Mouse (Mus musculus) liver, embryonic 13.5 days (tissue): ENCODE results near the gene Olfr304. TPM values are rescaled to one million over a fixed set of nuclear protein-coding genes. Genes with fewer than 3 reads are reported as not detected.
"Not testable (repeated sequence)": the region's sequence is repeated elsewhere in the genome, so short reads cannot be mapped to it uniquely, and the experiment has no call there.

Experiments
- ATAC-seq: fragments of 200-750 bp; cut with Nextera tagmentation; 2 replicates; pipeline ENCODE4 v1.8.0; 2017; ENCODE audit warnings: low read depth, mild to moderate bottlenecking, moderate number of reproducible peaks, moderate library complexity
- DNase-seq: peaks from one replicate; pipeline ENCODE4 v3.0.0; 2022
- H3K27ac ChIP-seq: fragments of 300-500 bp; sonication (generic); 2 replicates; pipeline ENCODE4 v1.5.1; 2015; ENCODE audit warnings: moderate library complexity, mild to moderate bottlenecking, inconsistent platforms
- H3K27me3 ChIP-seq: fragments of 300-500 bp; sonication (generic); 2 replicates; pipeline ENCODE4 v1.6.1; 2015; ENCODE audit warnings: mild to moderate bottlenecking, inconsistent platforms
- H3K36me3 ChIP-seq: fragments of 300-500 bp; sonication (generic); 2 replicates; pipeline ENCODE4 v1.6.1; 2015; ENCODE audit warnings: mild to moderate bottlenecking, inconsistent platforms
- H3K4me1 ChIP-seq: fragments of 300-500 bp; sonication (generic); replicated peaks from 2 replicates; pipeline ENCODE4 v1.6.1; 2015; ENCODE audit warnings: inconsistent platforms
- H3K4me2 ChIP-seq: fragments of 300-500 bp; sonication (generic); 2 replicates; pipeline ENCODE4 v1.6.1; 2015; ENCODE audit warnings: inconsistent platforms, mild to moderate bottlenecking, moderate library complexity
- H3K4me3 ChIP-seq: fragments of 300-500 bp; sonication (generic); replicated peaks from 2 replicates; pipeline ENCODE4 v1.5.1; 2015; ENCODE audit warnings: mild to moderate bottlenecking, inconsistent platforms
- H3K9ac ChIP-seq: fragments of 300-500 bp; sonication (generic); 2 replicates; pipeline ENCODE4 v1.6.1; 2015; ENCODE audit warnings: mild to moderate bottlenecking, inconsistent platforms
- H3K9me3 ChIP-seq: fragments of 300-500 bp; sonication (generic); replicated peaks from 2 replicates; pipeline ENCODE4 v1.6.1; 2016; ENCODE audit warnings: inconsistent platforms
- WGBS: fragments of 180-500 bp; shearing (Covaris S2); methylation state at CpG from one replicate; pipeline ENCODE4 v1.1.7; 2015; ENCODE audit not compliant: insufficient replicate concordance; 5-methylcytosine and 5-hydroxymethylcytosine counted together
- polyA plus RNA-seq: library from polyadenylated mRNA; unstranded; fragments of >200 nt; fragmentation: Nextera tagmentation; extraction: Ambion mirVana; gene quantifications from 2 replicates; pipeline ENCODE4 v1.2.1, GENCODE M21; 2015

Gene Olfr304
- polyA plus RNA-seq = not detected in 2 replicates

DNA sequence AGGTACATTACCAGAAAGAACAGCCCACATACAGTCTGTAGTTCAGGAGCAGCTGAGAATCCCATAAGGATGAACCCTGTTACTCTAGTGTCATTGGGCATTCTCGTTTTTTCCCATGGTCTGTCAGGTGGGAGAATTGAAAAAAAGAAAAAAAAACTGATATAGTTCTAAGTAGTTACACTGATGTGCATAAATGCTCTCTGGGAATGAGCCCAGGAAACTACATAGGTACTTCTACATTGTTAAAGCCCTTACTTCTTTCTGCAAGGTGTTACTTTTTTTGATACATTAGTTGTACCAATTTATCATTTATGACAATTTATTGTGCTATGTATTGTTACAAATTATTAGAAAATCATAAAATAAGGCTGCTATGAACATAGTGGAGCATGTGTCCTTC is at the start of gene Olfr304:
TSS of gene Olfr304 (minus strand) at position 101 of the 400 bp plus-strand sequence.
- H3K36me3 ChIP-seq = no peaks in the 10 kb centered on the region
- H3K4me1 ChIP-seq = no peaks in the 10 kb centered on the region
- ATAC-seq (no peak), DNase-seq (no peak)
- no peak within 1 kb of the TSS for H3K27ac ChIP-seq
- 38% methylated on average over 1 of the region's 1 CpGs for WGBS
- H3K4me2 ChIP-seq = no peak within 1 kb of the TSS
- no peak within 1 kb of the TSS for H3K4me3 ChIP-seq
- H3K9ac ChIP-seq = no peak within 1 kb of the TSS
- H3K27me3 ChIP-seq = no peaks in the 10 kb centered on the region
- no peaks in the 10 kb centered on the region for H3K9me3 ChIP-seq

GRCm38 (mm10) chr7:86403546-86403945 is 17.1 kb upstream of the Olfr304 start, which contains the start of gene Olfr301:
Gene Olfr301 (plus strand): TSS chr7:86403846.
- no peak within 1 kb of the TSS for H3K9ac ChIP-seq
- no peaks in the 10 kb centered on the region for H3K27me3 ChIP-seq
- H3K4me3 ChIP-seq = no peak within 1 kb of the TSS
- H3K9me3 ChIP-seq = no peaks in the 10 kb centered on the region
- DNase-seq (no peak), ATAC-seq (no peak)
- H3K4me1 ChIP-seq = no peaks in the 10 kb centered on the region
- H3K36me3 ChIP-seq = no peaks in the 10 kb centered on the region
- no peak within 1 kb of the TSS for H3K4me2 ChIP-seq
- no peak within 1 kb of the TSS for H3K27ac ChIP-seq
- 55% methylated on average over 2 of the region's 2 CpGs for WGBS

DNA sequence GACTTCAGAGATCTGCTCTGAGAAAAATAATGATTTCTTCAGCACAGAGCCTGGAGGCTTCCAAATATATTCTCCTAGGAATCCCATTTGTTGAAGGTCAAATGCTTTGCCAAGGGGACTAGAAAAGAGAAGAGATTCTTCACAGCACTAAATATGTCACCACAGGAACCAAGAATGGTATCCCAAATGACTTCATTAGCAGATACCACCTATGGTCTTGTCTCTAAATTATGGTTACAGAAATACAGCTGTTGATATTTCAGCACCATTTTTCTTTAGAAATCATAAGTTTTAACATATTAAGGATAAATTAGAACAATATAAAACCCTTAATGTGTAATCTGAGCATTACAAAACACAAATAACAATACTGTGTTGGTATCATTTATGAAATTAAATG is 11.2 kb upstream of the Olfr304 start, which contains the start of gene Olfr303:
TSS of gene Olfr303 (minus strand) at position 101 of the 400 bp plus-strand sequence.
- Histone ChIP-seq H3K36me3 (no peaks in the 10 kb centered on the region), H3K9me3 (no peaks in the 10 kb centered on the region), H3K4me3 (no peak within 1 kb of the TSS), H3K27me3 (no peaks in the 10 kb centered on the region), H3K9ac (no peak within 1 kb of the TSS), H3K4me1 (no peaks in the 10 kb centered on the region), H3K27ac (no peak within 1 kb of the TSS), H3K4me2 (no peak within 1 kb of the TSS)
- DNase-seq (no peak), ATAC-seq (no peak)

GRCm38 (mm10) chr7:86385769-86386168 is 689 bp downstream of the Olfr304 start:
- H3K27me3 ChIP-seq = no peaks in the 10 kb centered on the region
- H3K4me2 ChIP-seq = no peak overlapping the region
- no peaks in the 10 kb centered on the region for H3K9me3 ChIP-seq
- no peak overlapping the region for H3K4me3 ChIP-seq
- H3K36me3 ChIP-seq = no peaks in the 10 kb centered on the region
- H3K4me1 ChIP-seq = no peaks in the 10 kb centered on the region
- ATAC-seq (no peak), DNase-seq (no peak)
- no peak overlapping the region for H3K27ac ChIP-seq
- H3K9ac ChIP-seq = no peak overlapping the region
- WGBS = 53% methylated on average over 3 of the region's 3 CpGs

DNA sequence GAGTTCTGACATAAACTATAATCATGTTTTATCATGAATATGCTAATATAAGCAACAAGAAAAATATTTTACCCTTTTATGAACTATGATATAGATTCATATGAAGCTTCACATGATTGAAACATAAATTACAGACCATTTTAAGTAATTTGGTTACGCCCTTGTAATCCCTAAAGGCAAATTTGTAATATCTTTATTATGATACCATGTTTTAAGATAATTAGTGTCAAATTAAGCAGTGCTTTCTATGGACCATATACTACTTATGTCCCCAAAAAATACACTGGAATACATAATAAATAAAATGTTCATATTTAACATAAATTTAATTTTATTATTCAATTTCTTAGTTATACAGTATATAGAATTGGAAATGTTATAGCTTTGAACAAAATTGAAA is 19.6 kb downstream of the Olfr304 start, which contains the start of gene Olfr305:
TSS of gene Olfr305 (minus strand) at position 101 of the 400 bp plus-strand sequence.
- DNase-seq (no peak), ATAC-seq (no peak)
- 44% methylated on average over 1 of the region's 1 CpGs for WGBS
- H3K27ac ChIP-seq = no peak within 1 kb of the TSS
- H3K9ac ChIP-seq = no peak within 1 kb of the TSS
- H3K9me3 ChIP-seq = no peaks in the 10 kb centered on the region
- H3K4me2 ChIP-seq = no peak within 1 kb of the TSS
- H3K4me1 ChIP-seq = no peaks in the 10 kb centered on the region
- no peak within 1 kb of the TSS for H3K4me3 ChIP-seq
- no peaks in the 10 kb centered on the region for H3K27me3 ChIP-seq
- H3K36me3 ChIP-seq = no peaks in the 10 kb centered on the region

- ATAC-seq, H3K4me3 ChIP-seq, DNase-seq, H3K9ac ChIP-seq, H3K27me3 ChIP-seq, H3K4me2 ChIP-seq, H3K9me3 ChIP-seq, H3K4me1 ChIP-seq, H3K27ac ChIP-seq, H3K36me3 ChIP-seq: not testable (repeated sequence)
- 75% methylated on average over 9 of the region's 9 CpGs for WGBS
Observed at GRCm38 (mm10) chr7:86346296-86346695, 40.2 kb downstream of the Olfr304 start.

DNA sequence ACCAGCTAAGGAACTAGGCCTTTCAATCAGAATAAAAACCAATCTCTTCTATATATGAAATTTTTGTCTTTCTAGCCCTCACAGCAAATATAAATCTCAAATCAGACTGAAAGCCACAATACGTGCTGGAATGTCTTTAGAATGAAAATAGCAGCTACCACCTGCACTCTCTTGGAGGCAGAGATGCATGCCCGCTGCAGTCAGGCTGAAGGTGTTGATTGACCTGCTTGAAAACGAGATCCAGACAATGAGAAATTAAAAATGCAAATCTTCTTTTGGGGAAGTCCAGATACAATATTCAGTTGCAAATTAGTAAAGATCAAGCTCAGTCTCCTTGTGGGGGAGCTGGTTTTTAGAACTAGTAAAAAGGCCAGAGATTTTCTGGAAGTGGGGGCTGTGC is 42.2 kb downstream of the Olfr304 start:
- H3K4me2 ChIP-seq = no peak overlapping the region
- no peak for DNase-seq
- no peak overlapping the region for H3K27ac ChIP-seq
- H3K9ac ChIP-seq = no peak overlapping the region
- WGBS = 47% methylated on average over 3 of the region's 3 CpGs
- no peaks in the 10 kb centered on the region for H3K27me3 ChIP-seq
- ATAC-seq = no peak
- no peaks in the 10 kb centered on the region for H3K4me1 ChIP-seq
- H3K36me3 ChIP-seq = no peaks in the 10 kb centered on the region
- no peak overlapping the region for H3K4me3 ChIP-seq
- no peaks in the 10 kb centered on the region for H3K9me3 ChIP-seq

DNA sequence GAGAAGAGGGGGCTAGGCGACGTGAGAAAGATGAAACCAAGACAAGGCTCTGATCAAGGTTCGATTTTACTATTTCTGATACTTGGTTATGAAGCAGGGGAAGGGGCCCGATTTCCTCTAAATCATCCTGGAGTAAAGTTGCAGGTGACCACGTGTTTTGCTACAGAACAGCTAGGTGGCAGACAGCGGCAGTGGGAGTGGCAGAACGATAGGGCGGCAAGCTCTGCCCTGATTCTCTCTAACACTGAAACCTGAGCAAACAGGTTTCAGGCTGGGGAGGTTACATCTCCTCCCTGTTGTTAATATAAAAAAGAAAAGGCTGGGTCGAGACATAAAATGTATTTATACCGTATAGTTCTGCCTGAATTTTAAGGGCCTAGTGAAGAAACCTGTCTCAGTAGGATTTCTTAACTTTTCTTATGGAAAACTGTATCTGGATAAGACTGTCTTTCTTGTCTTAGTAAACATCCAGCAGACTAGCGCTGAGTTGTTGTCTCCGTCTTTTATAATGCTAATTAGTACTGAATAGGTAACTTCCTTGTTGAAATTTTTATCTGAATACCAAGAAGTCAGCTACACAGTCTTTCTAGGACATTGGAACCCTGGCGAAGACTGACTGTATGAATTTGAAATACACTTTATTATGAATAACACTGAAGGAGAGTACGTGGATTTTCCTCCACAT is 43.4 kb downstream of the Olfr304 start:
- Histone ChIP-seq H3K27ac (no peak overlapping the region), H3K4me3 (no peak overlapping the region), H3K9me3 (no peaks in the 10 kb centered on the region), H3K4me1 (no peaks in the 10 kb centered on the region), H3K27me3 (no peaks in the 10 kb centered on the region), H3K4me2 (no peak overlapping the region), H3K36me3 (no peaks in the 10 kb centered on the region), H3K9ac (no peak overlapping the region)
- DNase-seq (no peak), ATAC-seq (no peak)
- WGBS = 63% methylated on average over 14 of the region's 14 CpGs

DNA sequence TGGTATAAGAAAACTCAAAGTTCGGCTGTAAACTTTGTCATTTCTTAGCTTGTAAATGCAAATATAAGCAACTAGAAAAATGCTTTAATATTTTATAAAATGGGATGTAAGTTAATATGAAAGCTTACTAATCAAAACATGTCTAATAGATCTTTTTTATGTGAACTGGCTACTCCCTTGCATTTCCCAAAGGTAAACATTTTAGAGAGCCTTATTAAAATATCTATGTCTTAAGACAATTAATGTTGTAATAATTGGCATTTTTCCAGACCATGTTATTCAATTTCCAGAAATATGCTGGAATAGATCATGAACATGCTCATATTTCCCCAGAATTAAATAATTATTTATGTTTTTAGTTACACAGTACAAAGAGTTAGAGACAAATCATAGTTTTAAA is 49.0 kb downstream of the Olfr304 start, which contains the start of gene Olfr307:
TSS of gene Olfr307 (minus strand) at position 101 of the 400 bp plus-strand sequence.
- H3K36me3 ChIP-seq = no peaks in the 10 kb centered on the region
- H3K27ac ChIP-seq = no peak within 1 kb of the TSS
- no peak within 1 kb of the TSS for H3K9ac ChIP-seq
- H3K9me3 ChIP-seq = no peaks in the 10 kb centered on the region
- H3K4me3 ChIP-seq = no peak within 1 kb of the TSS
- DNase-seq (no peak), ATAC-seq (no peak)
- H3K4me1 ChIP-seq = no peaks in the 10 kb centered on the region
- WGBS = 52% methylated on average over 1 of the region's 1 CpGs
- H3K4me2 ChIP-seq = no peak within 1 kb of the TSS
- no peaks in the 10 kb centered on the region for H3K27me3 ChIP-seq

Other genes starting within 250 kb of the Olfr304 start
- not detected in 2 replicates for gene Vmn2r75, start 214.9 kb downstream of the Olfr304 start, polyA plus RNA-seq
- gene Vmn2r76, start 140.3 kb downstream of the Olfr304 start, polyA plus RNA-seq = not detected in 2 replicates
- gene Olfr310, start 109.5 kb downstream of the Olfr304 start, polyA plus RNA-seq = not detected in 2 replicates
- gene Olfr309, start 73.0 kb downstream of the Olfr304 start, polyA plus RNA-seq = not detected in 2 replicates
- not detected in 2 replicates for gene Olfr308, start 61.0 kb downstream of the Olfr304 start, polyA plus RNA-seq
- not detected in 2 replicates for gene Olfr307, start 49.1 kb downstream of the Olfr304 start, polyA plus RNA-seq
- gene Olfr305, start 19.7 kb downstream of the Olfr304 start, polyA plus RNA-seq = not detected in 2 replicates
- gene Olfr303, start 11.1 kb upstream of the Olfr304 start, polyA plus RNA-seq = not detected in 2 replicates
- not detected in 2 replicates for gene Olfr301, start 17.2 kb upstream of the Olfr304 start, polyA plus RNA-seq
- not detected in 2 replicates for gene Olfr299, start 73.3 kb upstream of the Olfr304 start, polyA plus RNA-seq
- not detected in 2 replicates for gene Olfr298, start 105.8 kb upstream of the Olfr304 start, polyA plus RNA-seq
- gene Olfr297, start 133.3 kb upstream of the Olfr304 start, polyA plus RNA-seq = not detected in 2 replicates
- not detected in 2 replicates for gene Olfr295, start 197.2 kb upstream of the Olfr304 start, polyA plus RNA-seq
- not detected in 2 replicates for gene Olfr294, start 230.0 kb upstream of the Olfr304 start, polyA plus RNA-seq